Mouse (Mus musculus): ENCODE measurements around the gene Adgre1. TPM values are rescaled to one million over a fixed set of nuclear protein-coding genes. Genes with fewer than 3 reads are reported as not detected.

Adgre1 gene
- 5.2 TPM for polyA plus RNA-seq (2017; shearing (Covaris generic))

GRCm38 (mm10) chr17:57358441-57358840, at the start of gene Adgre1:
Gene Adgre1 (plus strand): TSS chr17:57358691.

Other genes starting within 250 kb of the Adgre1 start
- 0.35 TPM for gene Cd70, start 208.9 kb upstream of the Adgre1 start, polyA plus RNA-seq (2017; shearing (Covaris generic))
- gene Tnfsf14, start 164.5 kb upstream of the Adgre1 start, polyA plus RNA-seq (2017; shearing (Covaris generic)): 11.9 TPM
- gene C3, start 130.6 kb upstream of the Adgre1 start, polyA plus RNA-seq (2017; shearing (Covaris generic)): 3.4 TPM
- gene Gpr108, start 110.2 kb upstream of the Adgre1 start, polyA plus RNA-seq (2017; shearing (Covaris generic)): 103 TPM
- gene Trip10, start 109.2 kb upstream of the Adgre1 start, polyA plus RNA-seq (2017; shearing (Covaris generic)): 8.6 TPM
- 253 TPM for gene Vav1, start 79.6 kb upstream of the Adgre1 start, polyA plus RNA-seq (2017; shearing (Covaris generic))
- not detected for gene Vmn2r120, start 186.8 kb downstream of the Adgre1 start, polyA plus RNA-seq (2017; shearing (Covaris generic))